Mouse (Mus musculus) G1E-ER4 (cell line): Measurements from ENCODE around the gene Rundc1. TPM values are rescaled to one million over a fixed set of nuclear protein-coding genes. Genes with fewer than 3 reads are reported as not detected.

Experiments
- GATA1 ChIP-seq: IDR thresholded peaks from one replicate; pipeline ENCODE4 v1.8.0; 2012; ENCODE audit warnings: low read length, inconsistent platforms
- polyA plus RNA-seq: library from polyadenylated mRNA; stranded (reverse); fragments of >175 nt; gene quantifications from 2 replicates; pipeline ENCODE4 v1.2.3, GENCODE M21; 2012

Rundc1 gene
- polyA plus RNA-seq, 1 experiment, result 7.2 TPM

DNA sequence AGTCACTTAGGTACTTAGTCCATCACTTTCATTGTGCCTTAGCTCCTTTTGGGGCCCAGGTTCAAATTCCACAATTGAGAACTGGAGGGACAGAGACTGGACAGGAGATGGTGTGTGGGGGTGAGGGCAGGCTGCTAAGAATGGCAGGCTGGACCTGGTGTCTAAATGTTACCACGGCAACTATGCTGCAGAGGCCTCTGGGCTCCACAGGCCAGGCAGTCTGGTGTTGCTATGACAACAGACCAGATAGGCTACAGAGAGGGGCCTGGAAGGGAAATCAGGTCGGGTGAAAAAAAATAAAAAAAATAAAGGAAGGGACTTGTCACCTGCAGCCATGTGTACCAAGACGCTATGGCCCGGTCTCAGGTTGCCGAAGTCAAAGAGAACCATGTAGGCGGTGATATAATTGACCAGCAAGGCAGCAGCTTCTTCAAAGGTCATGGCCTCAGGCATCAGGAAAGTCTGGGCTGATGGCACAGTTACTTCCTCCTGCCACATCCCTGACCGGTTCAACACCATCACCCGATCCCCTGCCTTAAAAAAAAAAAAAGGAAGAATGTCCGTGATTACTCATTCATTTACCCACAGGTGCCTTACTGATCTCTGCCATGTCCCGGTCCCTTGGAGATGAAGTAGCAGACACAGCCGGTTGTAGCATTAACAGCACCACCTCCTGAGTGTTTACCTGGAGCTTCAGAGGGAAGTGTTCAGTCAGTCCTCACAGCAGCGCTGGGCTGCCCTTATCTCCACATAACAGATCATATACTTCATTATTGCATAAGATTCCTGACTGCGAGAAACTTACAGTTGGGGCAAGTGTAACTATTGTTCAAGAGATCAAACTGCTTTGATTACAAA is 37.9 kb downstream of the Rundc1 start:
- peak; percentile 4 for TF ChIP-seq GATA1

DNA sequence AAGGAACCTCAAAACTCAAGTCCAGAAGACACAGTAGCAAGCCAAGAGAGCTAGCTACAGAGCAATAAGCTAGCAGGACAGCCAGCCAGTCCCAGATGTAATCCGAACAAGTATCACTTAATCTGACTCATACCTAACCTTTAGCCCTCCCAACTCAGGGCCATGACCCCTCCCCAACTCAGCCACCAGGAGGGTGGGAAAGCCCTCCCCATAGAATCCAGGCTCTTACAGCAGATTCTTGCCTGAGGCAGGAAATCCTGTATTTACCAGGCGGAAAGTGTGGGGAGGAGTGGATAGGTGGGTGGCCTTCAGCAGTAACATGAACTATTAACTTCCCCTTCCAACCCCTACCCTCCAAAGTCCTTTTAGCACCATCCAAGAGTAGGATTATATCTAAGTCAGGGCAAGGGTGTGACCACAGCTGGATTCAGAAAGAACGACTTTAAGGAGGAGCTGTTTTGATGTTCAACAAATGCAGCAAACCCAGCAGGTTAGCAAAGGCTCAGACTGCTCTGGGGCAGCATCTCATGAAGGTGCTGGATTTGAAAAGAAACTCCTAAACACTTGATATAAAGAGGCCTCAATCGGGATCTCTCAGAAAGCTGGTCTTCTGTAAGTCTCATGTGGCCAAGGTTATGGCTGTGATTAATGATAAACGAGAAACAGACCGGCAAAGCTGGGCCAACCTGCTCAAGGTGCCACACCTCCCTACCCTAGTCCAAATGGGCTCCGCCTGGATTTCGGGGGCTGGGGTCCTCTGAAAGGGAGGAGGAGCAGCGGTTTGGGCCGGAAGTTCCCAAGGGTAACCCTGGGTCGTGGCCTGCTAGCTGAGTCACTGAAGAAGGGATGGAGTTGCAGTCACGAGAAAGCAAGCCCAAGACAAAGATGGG is 39.6 kb downstream of the Rundc1 start, which contains the start of gene Rnd2:
Rnd2 (plus strand) TSS at position 789 of the 890 bp plus-strand sequence.
- TF ChIP-seq GATA1, result no peak

DNA sequence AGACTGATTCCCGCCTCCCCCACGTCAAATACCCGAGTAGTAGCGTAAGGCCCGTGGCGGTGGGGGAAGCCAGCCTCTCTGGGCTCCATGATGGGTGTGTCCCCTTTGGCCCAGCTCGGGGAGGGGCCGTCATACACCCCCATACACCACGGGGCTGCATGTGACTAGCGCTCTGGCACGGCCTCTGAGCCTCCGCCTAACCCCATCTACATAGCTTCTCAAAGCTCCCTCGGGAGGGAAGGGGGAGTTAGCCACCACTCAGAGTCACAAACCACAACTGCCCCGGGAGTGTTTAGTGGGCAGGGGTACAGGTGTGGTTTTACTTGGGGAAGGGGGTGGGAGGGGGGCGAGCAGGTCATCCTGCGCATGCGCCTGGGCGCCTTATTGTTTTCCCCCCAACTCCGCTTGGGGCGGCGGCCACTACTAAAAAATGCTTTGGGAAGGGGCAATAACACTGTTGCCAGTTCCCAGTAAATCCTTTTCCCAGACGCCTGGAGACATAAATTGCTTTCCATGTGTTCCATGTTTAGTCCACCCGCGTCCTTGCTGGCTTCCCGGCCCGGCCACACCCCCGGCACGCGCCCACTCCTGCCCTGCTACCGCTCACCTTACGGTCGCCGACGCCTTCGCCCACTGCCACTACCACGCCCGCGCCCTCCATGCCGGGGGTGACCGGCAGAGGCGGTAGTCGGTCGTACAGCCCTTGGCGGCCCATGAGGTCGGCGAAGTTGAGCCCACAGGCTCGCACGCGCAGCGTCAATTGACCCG is 40.4 kb downstream of the Rundc1 start:
- no peak for TF ChIP-seq GATA1

DNA sequence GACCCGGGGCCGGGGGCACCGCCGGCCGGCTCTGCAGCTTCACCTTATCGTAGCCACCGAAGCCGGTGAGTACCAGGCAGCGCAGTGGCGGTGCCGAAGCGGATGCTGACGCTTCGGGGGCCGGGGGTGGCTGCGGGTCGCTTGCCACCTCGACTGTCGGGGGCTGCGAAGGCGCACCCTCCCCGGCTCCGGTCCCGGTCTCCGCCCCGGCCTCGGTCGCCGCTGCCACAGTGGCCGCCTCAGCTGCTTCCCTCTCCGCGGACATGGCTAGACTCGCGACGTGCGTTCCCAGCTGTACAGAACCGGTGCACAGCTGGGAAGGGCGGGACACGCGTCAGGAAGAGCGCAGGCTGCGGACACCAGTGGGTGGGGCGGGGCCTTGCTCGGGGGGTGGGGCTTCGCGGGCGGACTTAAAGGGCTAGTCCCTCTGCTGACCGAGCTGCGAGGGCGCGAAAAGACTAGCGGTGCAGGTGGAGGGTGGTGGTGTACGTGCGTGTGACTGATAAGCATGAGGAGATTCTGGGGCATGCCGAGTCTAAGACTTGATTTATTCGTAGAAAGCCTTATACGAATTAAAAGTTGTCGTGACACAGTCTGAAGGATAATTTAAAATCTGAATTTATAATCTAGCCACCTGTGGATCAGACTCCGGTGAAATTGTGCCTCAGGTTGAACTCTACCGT is 41.1 kb downstream of the Rundc1 start, which contains the start of gene Vat1:
Vat1 (minus strand) TSS at position 362 of the 683 bp plus-strand sequence.
- no peak for TF ChIP-seq GATA1

DNA sequence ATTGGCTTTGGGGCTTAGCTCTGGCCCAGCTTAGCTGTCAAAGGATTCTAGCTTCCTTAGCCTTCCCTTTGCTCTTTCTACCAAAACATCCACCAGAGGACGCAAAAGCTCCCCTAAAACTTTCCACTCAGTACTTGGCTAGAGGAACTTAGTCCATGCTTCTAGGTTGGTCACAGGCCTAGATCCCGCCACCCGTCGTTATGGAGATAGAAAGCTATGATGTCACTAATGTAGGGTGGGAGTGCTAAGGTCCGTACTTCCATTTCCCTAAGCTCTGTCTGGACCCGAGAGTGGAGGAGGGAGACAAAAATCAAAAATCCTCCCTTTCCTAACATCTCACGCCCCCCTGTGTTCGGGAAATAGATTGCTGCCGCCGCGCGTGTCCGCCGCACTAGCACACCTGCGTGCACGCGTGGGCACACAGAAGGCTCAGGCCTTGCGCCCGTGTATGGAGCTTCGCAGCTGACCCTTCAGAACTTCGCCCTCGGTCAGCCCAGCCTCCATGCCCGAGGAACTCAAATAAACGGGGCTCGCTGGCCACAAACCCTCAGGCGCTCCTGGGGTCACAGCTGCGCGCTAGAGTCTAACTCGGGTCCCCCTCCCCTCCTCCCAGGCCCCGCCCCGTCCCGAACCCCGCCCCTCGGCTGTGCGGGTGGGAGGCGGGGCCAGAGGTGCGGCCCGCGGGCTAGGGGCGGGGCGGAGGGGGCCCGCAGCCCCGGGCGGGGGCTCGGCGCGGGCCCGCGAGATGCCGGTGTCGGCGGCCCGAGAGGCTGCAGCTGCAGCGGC is 42.8 kb downstream of the Rundc1 start:
- no peak for TF ChIP-seq GATA1

DNA sequence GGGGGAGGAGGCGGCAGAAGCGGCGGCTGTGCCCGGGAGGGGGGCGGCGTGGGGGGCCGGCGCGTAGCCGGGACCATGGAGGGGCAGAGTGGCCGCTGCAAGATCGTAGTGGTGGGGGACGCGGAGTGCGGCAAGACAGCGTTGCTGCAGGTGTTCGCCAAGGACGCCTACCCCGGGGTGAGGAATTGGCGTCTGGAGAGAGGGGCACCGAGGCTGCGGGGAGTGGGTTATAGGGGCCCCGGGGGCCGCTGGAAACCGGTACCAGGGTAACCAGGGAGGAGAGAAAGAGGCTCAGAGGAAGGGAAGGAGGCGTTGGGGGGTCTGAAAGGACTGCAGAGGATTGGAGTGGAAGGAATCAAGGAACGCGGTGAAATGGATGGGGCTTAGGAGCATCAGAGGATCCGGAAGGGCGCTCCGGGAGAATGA is 43.4 kb downstream of the Rundc1 start:
- no peak for TF ChIP-seq GATA1

DNA sequence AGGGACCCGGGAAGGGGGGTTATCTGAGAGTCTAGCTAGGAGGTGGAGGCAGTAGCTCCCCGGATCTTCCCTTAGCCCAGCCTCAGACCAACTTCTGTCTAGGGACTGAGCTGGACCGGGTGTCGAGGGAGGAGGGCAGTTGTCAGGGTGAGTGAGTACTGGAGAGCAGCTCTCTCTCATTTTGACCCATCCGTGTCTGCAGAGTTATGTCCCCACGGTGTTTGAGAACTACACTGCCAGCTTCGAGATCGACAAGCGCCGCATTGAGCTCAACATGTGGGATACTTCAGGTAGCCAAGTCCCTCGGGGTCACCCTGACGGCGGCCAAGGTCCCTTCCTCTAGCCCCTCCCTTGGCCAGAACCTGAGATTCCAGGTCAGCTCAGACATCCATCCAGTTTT is 43.8 kb downstream of the Rundc1 start:
- no peak for TF ChIP-seq GATA1

DNA sequence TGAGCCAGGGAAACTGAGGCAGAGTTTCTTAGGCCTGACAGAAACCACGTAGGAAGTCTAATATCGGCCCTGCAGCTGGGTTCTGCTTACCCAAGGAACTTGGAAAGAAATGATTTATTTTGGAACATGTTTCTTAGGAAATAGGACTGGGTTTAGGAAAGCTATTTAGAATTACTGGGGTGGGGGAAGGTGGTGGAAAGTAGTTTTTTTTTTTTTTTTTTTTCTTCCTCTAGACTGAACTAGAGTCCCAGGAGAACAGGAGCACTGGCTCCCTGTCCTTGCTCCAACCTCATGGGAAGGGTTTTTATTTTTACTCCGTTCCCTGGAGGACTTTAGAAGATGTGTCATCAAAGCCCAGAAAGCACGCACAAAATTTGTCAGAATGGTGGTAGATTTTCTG is 44.3 kb downstream of the Rundc1 start:
- no peak for TF ChIP-seq GATA1

DNA sequence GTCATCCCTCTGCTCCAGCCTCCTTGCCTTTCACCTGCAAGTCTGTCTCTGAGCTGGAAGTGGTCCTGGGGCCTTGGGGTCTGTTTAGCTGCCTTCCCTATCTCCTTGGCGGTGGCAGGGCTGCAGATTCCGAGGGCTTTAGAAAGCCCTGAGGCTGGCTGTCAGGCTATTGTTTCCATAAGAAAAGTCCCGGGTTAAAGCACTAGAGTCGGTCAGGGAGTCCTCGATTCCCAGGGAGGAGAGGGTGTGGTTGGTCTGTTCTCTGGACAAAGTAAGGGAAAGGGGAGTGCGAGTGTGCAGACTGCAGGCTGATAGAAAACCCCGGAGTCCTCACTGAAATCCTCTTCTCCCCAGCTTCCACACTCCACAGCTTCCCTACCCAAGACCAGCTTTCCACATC is 45.3 kb downstream of the Rundc1 start:
- TF ChIP-seq GATA1, result no peak

DNA sequence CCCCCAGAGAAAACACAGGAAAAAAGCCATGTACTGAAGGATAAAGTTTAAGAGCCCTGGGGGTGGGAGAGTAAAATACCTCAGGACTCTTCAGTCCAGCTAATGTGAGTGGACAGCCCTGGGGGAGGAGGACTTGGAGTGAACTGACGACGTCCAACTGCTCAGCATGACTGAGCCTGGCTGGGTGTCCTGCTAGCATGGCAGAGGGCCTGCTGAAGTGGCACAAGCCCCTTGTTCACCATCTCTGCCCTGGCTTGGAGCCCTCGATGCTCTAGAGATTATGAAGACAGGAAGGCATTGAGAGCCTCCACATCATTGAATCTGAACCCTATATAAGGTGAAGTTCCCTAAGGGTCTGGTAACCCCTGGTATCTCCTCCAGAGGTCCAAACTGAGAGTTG is 47.0 kb downstream of the Rundc1 start:
- no peak for TF ChIP-seq GATA1

DNA sequence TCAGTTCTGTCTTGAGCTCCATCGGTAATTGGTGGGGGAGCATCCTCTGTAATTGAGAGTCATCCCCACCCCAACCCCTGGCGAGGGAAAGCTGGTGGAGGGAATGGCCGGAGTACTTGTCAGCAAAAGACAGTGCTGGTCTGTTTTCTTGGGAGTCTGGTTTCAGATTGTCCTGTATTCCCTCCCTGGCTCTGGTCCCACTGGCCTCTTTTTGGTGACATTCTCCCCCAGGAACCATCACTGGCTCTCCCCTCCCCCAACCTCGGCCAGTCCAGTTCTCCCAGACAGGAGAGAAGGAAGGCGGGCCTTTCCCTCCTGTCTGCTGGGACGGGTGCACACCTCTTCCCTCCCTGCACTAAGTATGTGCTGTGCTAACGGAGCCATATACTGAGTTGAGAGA is 47.5 kb downstream of the Rundc1 start:
- TF ChIP-seq GATA1, result no peak

DNA sequence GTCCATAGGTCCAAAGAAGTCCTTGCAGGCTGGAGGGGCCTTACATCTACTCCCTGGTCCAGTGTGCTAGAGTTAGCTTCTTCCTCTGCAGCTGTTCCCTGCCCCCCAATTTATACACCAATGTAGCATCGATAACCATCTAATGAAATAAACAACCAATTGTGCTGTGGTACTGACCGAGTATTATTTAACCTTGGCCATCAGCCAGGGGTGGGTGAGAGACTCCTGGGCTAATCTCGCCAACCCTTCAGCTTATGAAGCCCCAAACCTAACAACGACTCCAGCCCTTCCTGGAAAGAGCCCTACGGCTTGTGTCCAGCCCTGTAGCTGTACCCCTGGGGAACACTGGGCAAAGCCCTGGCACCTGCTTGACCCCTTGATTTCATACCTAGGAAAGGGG is 49.4 kb downstream of the Rundc1 start:
- TF ChIP-seq GATA1, result no peak

DNA sequence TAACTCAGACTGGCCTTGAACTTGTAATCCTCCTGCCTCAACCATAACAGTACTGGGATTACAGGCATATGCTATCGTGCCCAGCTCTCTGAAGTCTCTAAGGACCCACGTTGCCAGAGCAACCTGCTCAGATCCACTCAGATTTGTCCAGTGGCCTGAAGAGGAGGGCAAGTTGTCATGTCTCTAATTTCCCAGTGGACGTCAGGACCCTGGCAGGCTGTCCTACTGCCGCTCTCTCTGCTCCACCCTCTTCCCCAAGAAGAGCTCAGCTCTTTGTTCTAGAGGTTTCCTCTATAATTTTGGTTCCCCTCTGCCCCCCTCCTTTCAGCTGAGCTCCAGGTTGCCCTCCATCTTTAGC is 52.3 kb downstream of the Rundc1 start:
- TF ChIP-seq GATA1, result no peak

DNA sequence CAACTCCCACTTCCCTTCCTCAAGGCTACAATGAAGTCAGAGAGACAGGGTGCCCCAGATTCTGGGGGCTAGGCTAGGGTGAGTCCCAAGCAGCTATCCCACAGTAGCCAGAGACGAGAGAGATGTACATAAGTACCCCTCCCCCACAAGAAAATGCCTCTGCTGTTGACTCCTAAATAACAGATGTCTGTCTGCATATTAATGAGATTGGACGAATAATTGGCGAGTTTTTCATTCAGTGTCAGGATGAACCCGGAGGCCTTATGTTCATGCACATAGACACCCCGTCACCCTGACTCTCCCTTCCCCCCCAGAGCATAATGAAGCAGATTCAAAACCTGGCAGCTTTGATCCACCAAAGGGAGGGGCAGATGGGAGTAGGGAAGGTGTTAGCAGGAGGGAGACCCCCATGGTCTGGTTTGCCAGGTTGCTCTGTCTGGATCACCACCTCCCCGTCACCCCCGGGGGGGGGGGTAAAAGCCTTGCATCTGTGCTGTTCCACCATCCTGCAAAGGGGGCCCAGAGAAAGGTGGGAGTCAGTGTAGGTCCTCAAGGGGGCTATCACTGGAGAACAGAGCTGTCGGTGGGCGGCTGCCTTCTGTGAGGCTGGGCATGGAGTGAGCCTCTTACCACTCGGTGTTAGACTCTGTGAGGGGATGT is 52.8 kb downstream of the Rundc1 start:
- TF ChIP-seq GATA1, result no peak
